Mouse (Mus musculus) testis, adult 2 months (tissue): ENCODE measurements around the gene Olfr266.

Experiments
- CTCF ChIP-seq: fragments of 200-500 bp; IDR thresholded peaks from 2 replicates; pipeline ENCODE4 v1.5.1; 2012; ENCODE audit warnings: low read depth, mild to moderate bottlenecking, inconsistent platforms, low read length, moderate library complexity; ENCODE audit not compliant: control insufficient read depth, insufficient read depth, insufficient replicate concordance
- POLR2A ChIP-seq: fragments of 200-500 bp; IDR thresholded peaks from 2 replicates; pipeline ENCODE4 v1.6.1; 2012; ENCODE audit warnings: low read depth, mild to moderate bottlenecking, inconsistent platforms, low read length, moderate library complexity; ENCODE audit not compliant: control insufficient read depth

GRCm38 (mm10) chr3:106771834-106772233 lies 54.3 kb downstream of the Olfr266 start:
- TF ChIP-seq POLR2A, result no peak
- TF ChIP-seq CTCF, result no peak
